Mouse (Mus musculus): Measurements from ENCODE around the gene Ptpa.
A peak's percentile ranks its signal among the peaks of the same experiment; 100 is the strongest.

GRCm38 (mm10) chr2:30415157-30415935 is 493 bp upstream of the Ptpa start, which contains the start of gene Crat:
- TF ChIP-seq CTCF (IDR thresholded peaks at IDR 0.05; ENCODE audit: borderline replicate concordance, insufficient read depth, low read length) (no peak), POLR2A (IDR thresholded peaks at IDR 0.05; ENCODE audit: low read depth, low read length) (peak; percentile 97)
